Mouse (Mus musculus) small intestine, adult 2 months (tissue): ENCODE results near the gene Pdcd1. TPM values are rescaled to one million over a fixed set of nuclear protein-coding genes. Genes with fewer than 3 reads are reported as not detected.
"Not testable (repeated sequence)": the region's sequence is repeated elsewhere in the genome, so short reads cannot be mapped to it uniquely, and the experiment has no call there.

ENCODE experiments used
- H3K27ac ChIP-seq: fragments of 200-500 bp; 2 replicates; pipeline ENCODE4 v1.5.1; 2012; ENCODE audit warnings: low read depth, low read length, control low read depth, inconsistent platforms; ENCODE audit not compliant: insufficient read depth
- H3K27me3 ChIP-seq: fragments of 200-500 bp; 2 replicates; pipeline ENCODE4 v1.6.1; 2012; ENCODE audit warnings: mild to moderate bottlenecking, moderate library complexity, low read length, inconsistent platforms; ENCODE audit not compliant: control insufficient read depth, insufficient read depth
- H3K36me3 ChIP-seq: fragments of 200-500 bp; 2 replicates; pipeline ENCODE4 v1.6.1; 2012; ENCODE audit warnings: mild to moderate bottlenecking, low read length, control low read depth, inconsistent platforms; ENCODE audit not compliant: control insufficient read depth, insufficient read depth
- H3K4me1 ChIP-seq: fragments of 200-500 bp; 2 replicates; pipeline ENCODE4 v1.6.1; 2012; ENCODE audit warnings: low read length, inconsistent platforms, mixed read lengths; ENCODE audit not compliant: control insufficient read depth, insufficient read depth, insufficient read length
- H3K4me3 ChIP-seq: fragments of 200-500 bp; 2 replicates; pipeline ENCODE4 v1.5.1; 2012; ENCODE audit warnings: low read depth, mild to moderate bottlenecking, control low read depth, inconsistent platforms, low read length, moderate library complexity
- CTCF ChIP-seq: fragments of 200-500 bp; IDR thresholded peaks from 2 replicates; pipeline ENCODE4 v1.5.1; 2012; ENCODE audit warnings: low read depth, mild to moderate bottlenecking, control low read depth, inconsistent platforms, low read length, moderate library complexity, mixed read lengths; ENCODE audit not compliant: insufficient replicate concordance, insufficient read length; ENCODE audit errors: extremely low read depth
- POLR2A ChIP-seq: fragments of 200-500 bp; IDR thresholded peaks from 2 replicates; pipeline ENCODE4 v1.6.1; 2012; ENCODE audit warnings: low read depth, mild to moderate bottlenecking, control low read depth, inconsistent platforms, low read length, moderate library complexity
- WGBS: fragments of 180-500 bp; shearing (Covaris S2); methylation state at CpG from one replicate; pipeline ENCODE4 v1.1.7; 2018; 5-methylcytosine and 5-hydroxymethylcytosine counted together
- polyA plus RNA-seq: library from polyadenylated mRNA; depleted of rRNA; stranded (reverse); fragments of >200 nt; gene quantifications from 2 replicates; pipeline ENCODE4 v1.2.3, GENCODE M21; 2012

The Pdcd1 gene
- polyA plus RNA-seq, 1 experiment: 1.1 TPM

- Histone ChIP-seq H3K27ac (no peak overlapping the region), H3K4me3 (no peak overlapping the region), H3K36me3 (no peaks in the 10 kb centered on the region), H3K27me3 (no peaks in the 10 kb centered on the region), H3K4me1 (no peaks in the 10 kb centered on the region)
- WGBS: 93% methylated on average over 2 of the region's 2 CpGs
- TF ChIP-seq CTCF (no peak), POLR2A (no peak)
Measured at GRCm38 (mm10) chr1:94028741-94029140, 23.6 kb downstream of the Pdcd1 start.

GRCm38 (mm10) chr1:94027506-94028108 lies 24.7 kb downstream of the Pdcd1 start:
- Histone ChIP-seq H3K27me3 (no peaks in the 10 kb centered on the region), H3K36me3 (no peaks in the 10 kb centered on the region), H3K27ac (no peak overlapping the region), H3K4me3 (no peak overlapping the region), H3K4me1 (no peaks in the 10 kb centered on the region)
- WGBS: 69% methylated on average over 12 of the region's 12 CpGs
- TF ChIP-seq CTCF (no peak), POLR2A (no peak)

- WGBS: 79% methylated on average over 6 of the region's 6 CpGs
- Histone ChIP-seq H3K4me3 (no peak within 1 kb of the TSS), H3K27me3 (no peaks in the 10 kb centered on the region), H3K36me3 (no peaks in the 10 kb centered on the region), H3K27ac (no peak within 1 kb of the TSS), H3K4me1 (no peaks in the 10 kb centered on the region)
- TF ChIP-seq POLR2A (no peak), CTCF (no peak)
Measured at GRCm38 (mm10) chr1:94020151-94020550, 32.2 kb downstream of the Pdcd1 start, which contains the start of gene Neu4. TSS of gene Neu4 (plus strand) at chr1:94020451.

GRCm38 (mm10) chr1:94011643-94012042 lies 40.7 kb downstream of the Pdcd1 start:
- Histone ChIP-seq H3K27me3 (no peaks in the 10 kb centered on the region), H3K36me3 (no peaks in the 10 kb centered on the region), H3K27ac (no peak overlapping the region), H3K4me3 (no peak overlapping the region), H3K4me1 (no peaks in the 10 kb centered on the region)
- TF ChIP-seq POLR2A (no peak), CTCF (no peak)
- WGBS: 42% methylated on average over 3 of the region's 3 CpGs

- not testable (repeated sequence) for H3K36me3 ChIP-seq, H3K4me1 ChIP-seq, H3K27me3 ChIP-seq, H3K27ac ChIP-seq, H3K4me3 ChIP-seq
- 86% methylated on average over 16 of the region's 19 CpGs for WGBS
Measured at GRCm38 (mm10) chr1:94008826-94009225, 43.5 kb downstream of the Pdcd1 start.

- H3K36me3 ChIP-seq, H3K4me1 ChIP-seq, H3K27ac ChIP-seq, H3K27me3 ChIP-seq, H3K4me3 ChIP-seq: not testable (repeated sequence)
- WGBS: 33% methylated on average over 2 of the region's 2 CpGs
Measured at GRCm38 (mm10) chr1:94005954-94006506, 46.3 kb downstream of the Pdcd1 start.

GRCm38 (mm10) chr1:94001023-94001422 lies 51.3 kb downstream of the Pdcd1 start:
- no peak overlapping the region for H3K27ac ChIP-seq
- TF ChIP-seq CTCF (no peak), POLR2A (no peak)
- 84% methylated on average over 2 of the region's 2 CpGs for WGBS
- H3K4me1 ChIP-seq: peaks cover 2% of the 10 kb centered on the region; the same call in 1 of the 2 replicates
- H3K4me3 ChIP-seq: no peak overlapping the region
- no peaks in the 10 kb centered on the region for H3K27me3 ChIP-seq
- H3K36me3 ChIP-seq: no peaks in the 10 kb centered on the region

- H3K36me3 ChIP-seq, H3K27me3 ChIP-seq, H3K27ac ChIP-seq, H3K4me3 ChIP-seq, H3K4me1 ChIP-seq: not testable (repeated sequence)
- WGBS: 71% methylated on average over 3 of the region's 3 CpGs
Measured at GRCm38 (mm10) chr1:93991491-93991890, 60.9 kb downstream of the Pdcd1 start.

- 80% methylated on average over 2 of the region's 2 CpGs for WGBS
- not testable (repeated sequence) for H3K4me3 ChIP-seq, H3K27ac ChIP-seq, H3K27me3 ChIP-seq, H3K4me1 ChIP-seq, H3K36me3 ChIP-seq
Measured at GRCm38 (mm10) chr1:93991068-93991467, 61.3 kb downstream of the Pdcd1 start.

GRCm38 (mm10) chr1:93990209-93990608 lies 62.1 kb downstream of the Pdcd1 start, which contains the start of gene Gal3st2c:
TSS of gene Gal3st2c (plus strand) at chr1:93990509.
- 68% methylated on average over 7 of the region's 8 CpGs for WGBS
- not testable (repeated sequence) for H3K4me1 ChIP-seq, H3K27ac ChIP-seq, H3K27me3 ChIP-seq, H3K4me3 ChIP-seq, H3K36me3 ChIP-seq
